ENCODE assay signal across 10 mouse cellular contexts in genomic region chr11:96324965-96325364, GRCm38 (mm10). TPM values are rescaled to one million over a fixed set of nuclear protein-coding genes. Genes with fewer than 3 reads are reported as not detected.
A peak's percentile ranks its signal among the peaks of the same experiment; 100 is the strongest.
DNase-seq lines count a peak whose midpoint lies in the region; ATAC-seq and TF ChIP-seq lines count a peak whose summit lies in the region.
"Had no signal": no experiment of that assay in that cellular context is flagged by ENCODE, and none has a peak within 500 bp of the region (broad histone marks: within the 10 kb centered on the region; RNA-seq: fewer than 3 reads in every experiment).

No protein-coding gene starts in this region.

- WGBS in kidney, embryonic 16.5 days = 16% methylated on average over 8 of the region's 8 CpGs
- 1% methylated on average over 8 of the region's 8 CpGs for WGBS in hindbrain, embryonic 15.5 days
- 6% methylated on average over 8 of the region's 8 CpGs for WGBS in neural tube, embryonic 15.5 days

- no peak for ATAC-seq in kidney, embryonic 16.5 days (ENCODE audit: low FRiP score, low TSS enrichment)
- ATAC-seq in hindbrain, embryonic 15.5 days (ENCODE audit: low FRiP score, low read depth) = no peak
- no peak for ATAC-seq in neural tube, embryonic 15.5 days (ENCODE audit: low FRiP score)

- H3K9me3 ChIP-seq in kidney, embryonic 16.5 days (ENCODE audit: low read length) = no peaks in the 10 kb centered on the region
- H3K9me3 ChIP-seq in hindbrain, embryonic 15.5 days = no peaks in the 10 kb centered on the region
- H3K9me3 ChIP-seq in neural tube, embryonic 15.5 days (replicated peaks) = no peaks in the 10 kb centered on the region

- no peaks in the 10 kb centered on the region; the same call in 1 of the 2 replicates for H3K36me3 ChIP-seq in kidney, embryonic 16.5 days (ENCODE audit: insufficient read depth, low read length)
- H3K36me3 ChIP-seq in hindbrain, embryonic 15.5 days = no peaks in the 10 kb centered on the region
- no peaks in the 10 kb centered on the region for H3K36me3 ChIP-seq in neural tube, embryonic 15.5 days

- H3K4me1 ChIP-seq in kidney, embryonic 16.5 days (ENCODE audit: insufficient read depth, low read length) = peaks cover 92% of the 10 kb centered on the region
- H3K4me1 ChIP-seq in embryonic fibroblast, embryonic 13.5 days (ENCODE audit: control insufficient read depth, insufficient read depth, low read length) = no peaks in the 10 kb centered on the region
- H3K4me1 ChIP-seq in hindbrain, embryonic 15.5 days (replicated peaks) = no peaks in the 10 kb centered on the region
- H3K4me1 ChIP-seq in neural tube, embryonic 15.5 days = peaks cover 89% of the 10 kb centered on the region

- H3K4me3 ChIP-seq in kidney, embryonic 16.5 days (ENCODE audit: low read length) = peak overlapping the region; percentile 71
- H3K4me3 ChIP-seq in embryonic fibroblast, embryonic 13.5 days (ENCODE audit: insufficient read depth, low read length) = no peak overlapping the region; the same call in 1 of the 2 replicates
- H3K4me3 ChIP-seq in hindbrain, embryonic 15.5 days = peak overlapping the region; percentile 43
- H3K4me3 ChIP-seq in neural tube, embryonic 15.5 days (replicated peaks) = peak overlapping the region; percentile 60

- H3K27me3 ChIP-seq in kidney, embryonic 16.5 days (ENCODE audit: insufficient read depth, low read length) = no peaks in the 10 kb centered on the region
- peaks cover 56% of the 10 kb centered on the region for H3K27me3 ChIP-seq in hindbrain, embryonic 15.5 days
- H3K27me3 ChIP-seq in neural tube, embryonic 15.5 days (replicated peaks) = no peaks in the 10 kb centered on the region

- H3K9ac ChIP-seq in kidney, embryonic 16.5 days (replicated peaks; ENCODE audit: low read length) = peak overlapping the region; percentile 90
- peak overlapping the region; percentile 65 for H3K9ac ChIP-seq in hindbrain, embryonic 15.5 days
- peak overlapping the region; percentile 78 for H3K9ac ChIP-seq in neural tube, embryonic 15.5 days (replicated peaks)
- H3K9ac ChIP-seq: liver, embryonic 14.5 days had no signal

- no peak for TF ChIP-seq CTCF in embryonic fibroblast, embryonic 13.5 days (IDR thresholded peaks at IDR 0.05; ENCODE audit: borderline replicate concordance, insufficient read depth, low read length)

- H3K4me2 ChIP-seq in kidney, embryonic 16.5 days (replicated peaks; ENCODE audit: low read depth, low read length) = peak overlapping the region; percentile 90
- H3K4me2 ChIP-seq in hindbrain, embryonic 15.5 days = peak overlapping the region; percentile 59
- H3K4me2 ChIP-seq in neural tube, embryonic 15.5 days = peak overlapping the region; percentile 87

- H3K27ac ChIP-seq in kidney, embryonic 16.5 days (ENCODE audit: low read length) = peak overlapping the region; percentile 99
- peak overlapping the region; percentile 51 for H3K27ac ChIP-seq in embryonic fibroblast, embryonic 13.5 days (ENCODE audit: insufficient read depth, low read length)
- H3K27ac ChIP-seq in hindbrain, embryonic 15.5 days (replicated peaks) = peak overlapping the region; percentile 96
- peak overlapping the region; percentile 99 for H3K27ac ChIP-seq in neural tube, embryonic 15.5 days (replicated peaks)
- H3K27ac ChIP-seq: liver, embryonic 14.5 days had no signal

- no peak for TF ChIP-seq POLR2A in embryonic fibroblast, embryonic 13.5 days (IDR thresholded peaks at IDR 0.05; ENCODE audit: low read depth, low read length)

- DNase-seq in kidney, postnatal 14 days = no peak
- DNase-seq in thymus, postnatal 0 days (ENCODE audit: low spot score) = no peak
- no peak for DNase-seq in heart, adult 9 months (ENCODE audit: low spot score in 2 of 2)
- DNase-seq: cerebellum, adult 2 months; thymus, adult 2 months had no signal

RNA-seq across cellular contexts. Expression of gene Hoxb3, which starts 1.8 kb away (rescaled TPM):
- 3.7 and 4.3 TPM in 2 replicates for polyA plus RNA-seq in kidney, embryonic 16.5 days (2015; fragmentation: Nextera tagmentation; extraction: Ambion mirVana)
- polyA plus RNA-seq in embryonic fibroblast, embryonic 13.5 days (2011; ENCODE audit: insufficient read length, low read depth, missing spikeins) = 19.1 and 21.9 TPM in 2 replicates
- 12.8 and 13.2 TPM in 2 replicates for polyA plus RNA-seq in hindbrain, embryonic 15.5 days (2015; fragmentation: Nextera tagmentation; extraction: Ambion mirVana)
- 8.0 and 12.6 TPM in 2 replicates for polyA plus RNA-seq in neural tube, embryonic 15.5 days (2015; fragmentation: Nextera tagmentation; extraction: Ambion mirVana)
- polyA plus RNA-seq in thymus, postnatal 0 days (2015; fragmentation: Nextera tagmentation; extraction: Ambion mirVana) = 0.18 and 0.30 TPM in 2 replicates

RNA-seq across cellular contexts. Expression of gene Hoxb4, which starts 6.9 kb away (rescaled TPM):
- 4.1 and 6.2 TPM in 2 replicates for polyA plus RNA-seq in kidney, embryonic 16.5 days (2015; fragmentation: Nextera tagmentation; extraction: Ambion mirVana)
- 8.3 and 10.4 TPM in 2 replicates for polyA plus RNA-seq in embryonic fibroblast, embryonic 13.5 days (2011; ENCODE audit: insufficient read length, low read depth, missing spikeins)
- polyA plus RNA-seq in hindbrain, embryonic 15.5 days (2015; fragmentation: Nextera tagmentation; extraction: Ambion mirVana) = 3.5 and 3.8 TPM in 2 replicates
- 3.7 and 5.0 TPM in 2 replicates for polyA plus RNA-seq in neural tube, embryonic 15.5 days (2015; fragmentation: Nextera tagmentation; extraction: Ambion mirVana)
- 0.09 and 0.20 TPM in 2 replicates for polyA plus RNA-seq in thymus, postnatal 0 days (2015; fragmentation: Nextera tagmentation; extraction: Ambion mirVana)

RNA-seq across cellular contexts. Expression of gene Hoxb5, which starts 21.8 kb away (rescaled TPM):
- 19.2 and 24.3 TPM in 2 replicates for polyA plus RNA-seq in kidney, embryonic 16.5 days (2015; fragmentation: Nextera tagmentation; extraction: Ambion mirVana)
- polyA plus RNA-seq in embryonic fibroblast, embryonic 13.5 days (2011; ENCODE audit: insufficient read length, low read depth, missing spikeins) = 4.1 and 5.9 TPM in 2 replicates
- polyA plus RNA-seq in hindbrain, embryonic 15.5 days (2015; fragmentation: Nextera tagmentation; extraction: Ambion mirVana) = 115 and 140 TPM in 2 replicates
- 39.5 and 106 TPM in 2 replicates for polyA plus RNA-seq in neural tube, embryonic 15.5 days (2015; fragmentation: Nextera tagmentation; extraction: Ambion mirVana)
- polyA plus RNA-seq in thymus, postnatal 0 days (2015; fragmentation: Nextera tagmentation; extraction: Ambion mirVana) = 0.15 and 0.16 TPM in 2 replicates

RNA-seq across cellular contexts. Expression of gene Hoxb2, which starts 25.4 kb away (rescaled TPM):
- polyA plus RNA-seq in kidney, embryonic 16.5 days (2015; fragmentation: Nextera tagmentation; extraction: Ambion mirVana) = 34.4 and 36.1 TPM in 2 replicates
- polyA plus RNA-seq in embryonic fibroblast, embryonic 13.5 days (2011; ENCODE audit: insufficient read length, low read depth, missing spikeins) = 6.6 and 11.0 TPM in 2 replicates
- polyA plus RNA-seq in hindbrain, embryonic 15.5 days (2015; fragmentation: Nextera tagmentation; extraction: Ambion mirVana) = 26.8 and 32.9 TPM in 2 replicates
- polyA plus RNA-seq in neural tube, embryonic 15.5 days (2015; fragmentation: Nextera tagmentation; extraction: Ambion mirVana) = 33.7 and 42.3 TPM in 2 replicates
- 1.3 and 1.4 TPM in 2 replicates for polyA plus RNA-seq in thymus, postnatal 0 days (2015; fragmentation: Nextera tagmentation; extraction: Ambion mirVana)

RNA-seq across cellular contexts. Expression of gene Hoxb6, which starts 32.7 kb away (rescaled TPM):
- polyA plus RNA-seq in kidney, embryonic 16.5 days (2015; fragmentation: Nextera tagmentation; extraction: Ambion mirVana) = 50.3 and 55.7 TPM in 2 replicates
- 9.6 and 14.1 TPM in 2 replicates for polyA plus RNA-seq in embryonic fibroblast, embryonic 13.5 days (2011; ENCODE audit: insufficient read length, low read depth, missing spikeins)
- 52.1 and 66.7 TPM in 2 replicates for polyA plus RNA-seq in hindbrain, embryonic 15.5 days (2015; fragmentation: Nextera tagmentation; extraction: Ambion mirVana)
- 109 and 135 TPM in 2 replicates for polyA plus RNA-seq in neural tube, embryonic 15.5 days (2015; fragmentation: Nextera tagmentation; extraction: Ambion mirVana)
- polyA plus RNA-seq in thymus, postnatal 0 days (2015; fragmentation: Nextera tagmentation; extraction: Ambion mirVana) = 0.10 TPM in 1 of 2 replicates, not detected in the other
